Mouse (Mus musculus) heart, adult 8-10 months (tissue): Measurements from ENCODE around the gene Gm45785. TPM values are rescaled to one million over a fixed set of nuclear protein-coding genes. Genes with fewer than 3 reads are reported as not detected.
"Not testable (repeated sequence)": the region's sequence is repeated elsewhere in the genome, so short reads cannot be mapped to it uniquely, and the experiment has no call there.

ENCODE experiments used
- DNase-seq: peaks from one replicate; pipeline ENCODE4 v3.0.0; 2022; ENCODE audit warnings: low spot score
- total RNA-seq, 4 experiments: library from RNA; stranded (reverse); gene quantifications; 2 replicates each; pipeline ENCODE4 v1.2.4; 2022

Gene Gm45785
- not detected for total RNA-seq

GRCm38 (mm10) chr7:140855860-140856784 is at the start of gene Gm45785:
TSS of gene Gm45785 (minus strand) at chr7:140856331.
- peak; percentile 93 for DNase-seq

- no peak for DNase-seq
Measured at GRCm38 (mm10) chr7:140905642-140906081, 49.5 kb upstream of the Gm45785 start.

GRCm38 (mm10) chr7:140903212-140903611 is 47.1 kb upstream of the Gm45785 start:
- peak; percentile 74 for DNase-seq

GRCm38 (mm10) chr7:140902036-140902875 is 46.1 kb upstream of the Gm45785 start:
- DNase-seq = no peak

- peak; percentile 55 for DNase-seq
Measured at GRCm38 (mm10) chr7:140900220-140900619, 44.1 kb upstream of the Gm45785 start, which contains the start of gene Cox8b. TSS of gene Cox8b (minus strand) at chr7:140900446.

GRCm38 (mm10) chr7:140899121-140899520 is 43.0 kb upstream of the Gm45785 start:
- no peak for DNase-seq

GRCm38 (mm10) chr7:140897863-140898262 is 41.7 kb upstream of the Gm45785 start:
- DNase-seq = no peak

- no peak for DNase-seq
Measured at GRCm38 (mm10) chr7:140894611-140895010, 38.5 kb upstream of the Gm45785 start.

- no peak for DNase-seq
Measured at GRCm38 (mm10) chr7:140894031-140894430, 37.9 kb upstream of the Gm45785 start.

GRCm38 (mm10) chr7:140890636-140891035 is 34.5 kb upstream of the Gm45785 start:
- not testable (repeated sequence) for DNase-seq

GRCm38 (mm10) chr7:140882469-140882803 is 26.3 kb upstream of the Gm45785 start:
- DNase-seq = no peak

GRCm38 (mm10) chr7:140881696-140882468 is 25.8 kb upstream of the Gm45785 start, which contains the start of the genes Psmd13 and Sirt3:
TSS of gene Psmd13 (plus strand) at chr7:140881968.
TSS of gene Sirt3 (minus strand) at chr7:140882309.
- peak; percentile 93 for DNase-seq

- DNase-seq = no peak
Measured at GRCm38 (mm10) chr7:140880865-140881515, 24.9 kb upstream of the Gm45785 start.

GRCm38 (mm10) chr7:140880419-140880818 is 24.3 kb upstream of the Gm45785 start:
- no peak for DNase-seq

GRCm38 (mm10) chr7:140879355-140879754 is 23.2 kb upstream of the Gm45785 start:
- no peak for DNase-seq

- no peak for DNase-seq
Measured at GRCm38 (mm10) chr7:140877364-140877763, 21.2 kb upstream of the Gm45785 start.

- no peak for DNase-seq
Measured at GRCm38 (mm10) chr7:140874224-140874623, 18.1 kb upstream of the Gm45785 start.

GRCm38 (mm10) chr7:140864761-140865160 is 8.6 kb upstream of the Gm45785 start:
- no peak for DNase-seq

GRCm38 (mm10) chr7:140860728-140861127 is 4.6 kb upstream of the Gm45785 start:
- no peak for DNase-seq

- DNase-seq = no peak
Measured at GRCm38 (mm10) chr7:140859997-140860396, 3.9 kb upstream of the Gm45785 start.

- no peak for DNase-seq
Measured at GRCm38 (mm10) chr7:140858746-140859145, 2.6 kb upstream of the Gm45785 start.
